Mouse (Mus musculus) hindbrain, embryonic 11.5 days (tissue): ENCODE measurements around the gene Zscan5b. TPM values are rescaled to one million over a fixed set of nuclear protein-coding genes. Genes with fewer than 3 reads are reported as not detected.
"Not testable (repeated sequence)": the region's sequence is repeated elsewhere in the genome, so short reads cannot be mapped to it uniquely, and the experiment has no call there.

Experiments
- ATAC-seq: fragments of 200-750 bp; cut with Nextera tagmentation; 2 replicates; pipeline ENCODE4 v1.8.0; 2017; ENCODE audit warnings: mild to moderate bottlenecking, moderate TSS enrichment, moderate library complexity; ENCODE audit not compliant: low FRiP score
- DNase-seq: peaks from one replicate; pipeline ENCODE4 v3.0.0-alpha.2; 2015; ENCODE audit warnings: low spot score
- H3K27ac ChIP-seq: fragments of 300-500 bp; sonication (generic); 2 replicates; pipeline ENCODE4 v1.5.1; 2014; ENCODE audit warnings: mild to moderate bottlenecking, low read depth, low read length
- H3K27me3 ChIP-seq: fragments of 300-500 bp; sonication (generic); 2 replicates; pipeline ENCODE4 v1.6.1; 2014; ENCODE audit warnings: mild to moderate bottlenecking, low read length, moderate library complexity, mixed read lengths; ENCODE audit not compliant: control insufficient read depth, insufficient read depth
- H3K36me3 ChIP-seq: fragments of 300-500 bp; sonication (generic); 2 replicates; pipeline ENCODE4 v1.6.1; 2014; ENCODE audit warnings: mild to moderate bottlenecking, low read length, moderate library complexity, mixed read lengths; ENCODE audit not compliant: control insufficient read depth, insufficient read depth
- H3K4me1 ChIP-seq: fragments of 300-500 bp; sonication (generic); replicated peaks from 2 replicates; pipeline ENCODE4 v1.6.1; 2014; ENCODE audit warnings: low read length, mixed read lengths; ENCODE audit not compliant: control insufficient read depth, insufficient read depth
- H3K4me2 ChIP-seq: fragments of 300-500 bp; sonication (generic); replicated peaks from 2 replicates; pipeline ENCODE4 v1.6.1; 2014; ENCODE audit warnings: mild to moderate bottlenecking, low read depth, low read length
- H3K4me3 ChIP-seq: fragments of 300-500 bp; sonication (generic); 2 replicates; pipeline ENCODE4 v1.5.1; 2014; ENCODE audit warnings: low read depth, low read length
- H3K9ac ChIP-seq: fragments of 300-500 bp; sonication (generic); 2 replicates; pipeline ENCODE4 v1.6.1; 2014; ENCODE audit warnings: low read depth, low read length
- H3K9me3 ChIP-seq: fragments of 300-500 bp; sonication (generic); 2 replicates; pipeline ENCODE4 v1.6.1; 2016; ENCODE audit warnings: low read length; ENCODE audit not compliant: control insufficient read depth
- WGBS: fragments of 180-500 bp; shearing (Covaris S2); extraction: QIAGEN DNeasy Blood & Tissue Kit; methylation state at CpG from one replicate; pipeline ENCODE4 v1.1.7; 2014; 5-methylcytosine and 5-hydroxymethylcytosine counted together
- polyA plus RNA-seq: library from polyadenylated mRNA; unstranded; fragments of >200 nt; fragmentation: Nextera tagmentation; extraction: Ambion mirVana; gene quantifications from 2 replicates; pipeline ENCODE4 v1.2.1, GENCODE M21; 2014

Zscan5b gene
- polyA plus RNA-seq, 1 experiment from 2014 or later = not detected

GRCm38 (mm10) chr7:6258232-6259220 is 36.4 kb downstream of the Zscan5b start:
- Histone ChIP-seq H3K4me3 (no peak overlapping the region), H3K27me3 (no peaks in the 10 kb centered on the region), H3K4me1 (no peaks in the 10 kb centered on the region), H3K4me2 (no peak overlapping the region), H3K27ac (no peak overlapping the region), H3K9ac (no peak overlapping the region), H3K9me3 (no peaks in the 10 kb centered on the region), H3K36me3 (no peaks in the 10 kb centered on the region)
- ATAC-seq (no peak), DNase-seq (no peak)
- 29% methylated on average over 16 of the region's 16 CpGs for WGBS

GRCm38 (mm10) chr7:6260004-6260403 is 37.9 kb downstream of the Zscan5b start:
- not testable (repeated sequence) for H3K27ac ChIP-seq, H3K4me3 ChIP-seq, H3K9me3 ChIP-seq, H3K4me1 ChIP-seq, H3K27me3 ChIP-seq, H3K36me3 ChIP-seq, H3K4me2 ChIP-seq, DNase-seq, ATAC-seq, H3K9ac ChIP-seq
- 34% methylated on average over 2 of the region's 2 CpGs for WGBS

GRCm38 (mm10) chr7:6262120-6262519 is 40.0 kb downstream of the Zscan5b start:
- Histone ChIP-seq H3K4me2 (no peak overlapping the region), H3K27ac (no peak overlapping the region), H3K36me3 (no peaks in the 10 kb centered on the region), H3K9ac (no peak overlapping the region), H3K27me3 (no peaks in the 10 kb centered on the region), H3K9me3 (no peaks in the 10 kb centered on the region), H3K4me3 (no peak overlapping the region), H3K4me1 (no peaks in the 10 kb centered on the region)
- no peak for DNase-seq
- WGBS = 83% methylated on average over 3 of the region's 3 CpGs
- ATAC-seq = no peak

GRCm38 (mm10) chr7:6262984-6263383 is 40.9 kb downstream of the Zscan5b start:
- Histone ChIP-seq H3K9ac (no peak overlapping the region), H3K4me3 (no peak overlapping the region), H3K9me3 (no peaks in the 10 kb centered on the region), H3K4me2 (no peak overlapping the region), H3K27me3 (no peaks in the 10 kb centered on the region), H3K4me1 (no peaks in the 10 kb centered on the region), H3K36me3 (no peaks in the 10 kb centered on the region), H3K27ac (no peak overlapping the region)
- WGBS = 89% methylated on average over 4 of the region's 4 CpGs
- ATAC-seq = no peak
- DNase-seq = no peak

DNA sequence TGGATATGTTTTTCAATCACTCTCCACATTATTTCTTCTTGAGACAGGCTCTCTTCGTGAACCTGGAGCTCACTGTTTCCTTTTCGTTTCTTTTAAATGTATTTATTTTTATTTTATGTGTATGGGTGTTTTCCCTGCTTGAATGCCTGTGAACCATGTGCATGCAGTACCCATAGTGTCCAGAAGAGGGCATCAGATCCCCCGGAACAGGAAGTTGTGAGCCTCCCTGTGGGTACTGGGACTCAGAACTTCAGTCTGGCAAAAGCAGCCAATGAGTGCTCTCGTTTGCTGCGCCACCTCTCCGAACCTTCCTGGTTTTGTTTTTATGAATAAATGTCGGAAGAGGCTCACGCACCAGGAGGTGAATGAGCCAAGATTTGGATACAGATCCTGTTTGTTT is 43.6 kb downstream of the Zscan5b start:
- H3K9ac ChIP-seq = no peak overlapping the region
- H3K36me3 ChIP-seq = no peaks in the 10 kb centered on the region
- peak; percentile 27 for DNase-seq
- ATAC-seq = no peak
- H3K4me1 ChIP-seq = no peaks in the 10 kb centered on the region
- H3K4me3 ChIP-seq = no peak overlapping the region
- WGBS = 67% methylated on average over 8 of the region's 8 CpGs
- no peaks in the 10 kb centered on the region for H3K9me3 ChIP-seq
- no peak overlapping the region for H3K4me2 ChIP-seq
- H3K27ac ChIP-seq = no peak overlapping the region
- H3K27me3 ChIP-seq = no peaks in the 10 kb centered on the region

- Histone ChIP-seq H3K4me3 (no peak overlapping the region), H3K36me3 (no peaks in the 10 kb centered on the region), H3K27me3 (no peaks in the 10 kb centered on the region), H3K4me2 (no peak overlapping the region), H3K27ac (no peak overlapping the region), H3K9ac (no peak overlapping the region), H3K9me3 (no peaks in the 10 kb centered on the region), H3K4me1 (no peaks in the 10 kb centered on the region)
- no peak for DNase-seq
- no peak for ATAC-seq
- WGBS = 68% methylated on average over 3 of the region's 3 CpGs
Measured at GRCm38 (mm10) chr7:6277906-6278305, 55.8 kb downstream of the Zscan5b start.

GRCm38 (mm10) chr7:6282749-6283148 is 60.7 kb downstream of the Zscan5b start:
- WGBS = 0% methylated on average over 1 of the region's 1 CpGs
- DNase-seq (peak; percentile 81), ATAC-seq (no peak)
- H3K4me3 ChIP-seq = peak overlapping the region; percentile 45
- no peaks in the 10 kb centered on the region for H3K27me3 ChIP-seq
- H3K9ac ChIP-seq = no peak overlapping the region
- 0 out of 2 replicates have a peak, but pooled peaks cover 2% of the 10 kb centered on the region for H3K4me1 ChIP-seq
- no peak overlapping the region for H3K27ac ChIP-seq
- no peaks in the 10 kb centered on the region for H3K9me3 ChIP-seq
- no peaks in the 10 kb centered on the region for H3K36me3 ChIP-seq
- H3K4me2 ChIP-seq = peak overlapping the region; percentile 39

GRCm38 (mm10) chr7:6283451-6284075 is 61.5 kb downstream of the Zscan5b start:
- H3K4me3 ChIP-seq = peak overlapping the region; percentile 45
- no peaks in the 10 kb centered on the region for H3K36me3 ChIP-seq
- ATAC-seq = peak; percentile 61
- no peaks in the 10 kb centered on the region for H3K27me3 ChIP-seq
- peak; percentile 90 for DNase-seq
- H3K4me2 ChIP-seq = peak overlapping the region; percentile 39
- under 1% methylated on average over 23 of the region's 23 CpGs for WGBS
- peak overlapping the region; percentile 67 for H3K27ac ChIP-seq
- 0 out of 2 replicates have a peak, but pooled peaks cover 2% of the 10 kb centered on the region for H3K4me1 ChIP-seq
- peak overlapping the region; percentile 60 for H3K9ac ChIP-seq
- no peaks in the 10 kb centered on the region for H3K9me3 ChIP-seq
